Mouse (Mus musculus): ENCODE data around the gene Mga. TPM values are rescaled to one million over a fixed set of nuclear protein-coding genes. Genes with fewer than 3 reads are reported as not detected.

Mga gene
- total RNA-seq, 2 experiments from 2014 or later = 65.6 to 80.5 TPM

- DNase-seq = no peak
Observed at GRCm38 (mm10) chr2:119988952-119989351, 91.9 kb downstream of the Mga start.

GRCm38 (mm10) chr2:119990881-119991280 is 93.9 kb downstream of the Mga start:
- DNase-seq = no peak

GRCm38 (mm10) chr2:119992349-119992748 is 95.3 kb downstream of the Mga start:
- DNase-seq = no peak

- DNase-seq = no peak
Observed at GRCm38 (mm10) chr2:119993515-119993914, 96.5 kb downstream of the Mga start.

GRCm38 (mm10) chr2:119994839-119995238 is 97.8 kb downstream of the Mga start:
- no peak for DNase-seq

GRCm38 (mm10) chr2:119995391-119996281 is 98.6 kb downstream of the Mga start:
- DNase-seq = no peak

GRCm38 (mm10) chr2:119997354-119997753 is 100.3 kb downstream of the Mga start:
- no peak for DNase-seq

- no peak for DNase-seq
Observed at GRCm38 (mm10) chr2:119999731-120000130, 102.7 kb downstream of the Mga start.

GRCm38 (mm10) chr2:120000882-120001584 is 104.0 kb downstream of the Mga start:
- DNase-seq = no peak

GRCm38 (mm10) chr2:120001956-120002355 is 104.9 kb downstream of the Mga start:
- no peak for DNase-seq

- no peak for DNase-seq
Observed at GRCm38 (mm10) chr2:120003970-120004369, 106.9 kb downstream of the Mga start.

GRCm38 (mm10) chr2:120006696-120007095 is 109.7 kb downstream of the Mga start:
- no peak for DNase-seq

GRCm38 (mm10) chr2:120007680-120008210 is 110.7 kb downstream of the Mga start:
- DNase-seq = no peak

GRCm38 (mm10) chr2:120008672-120009071 is 111.6 kb downstream of the Mga start:
- no peak for DNase-seq

GRCm38 (mm10) chr2:120011462-120012200 is 114.6 kb downstream of the Mga start:
- DNase-seq = peak; percentile 36 to 54

GRCm38 (mm10) chr2:120012924-120013323 is 115.9 kb downstream of the Mga start:
- no peak for DNase-seq

GRCm38 (mm10) chr2:120013831-120014486 is 116.9 kb downstream of the Mga start:
- no peak for DNase-seq

- no peak for DNase-seq
Observed at GRCm38 (mm10) chr2:120015882-120016281, 118.9 kb downstream of the Mga start.

- no peak for DNase-seq
Observed at GRCm38 (mm10) chr2:120017599-120017998, 120.6 kb downstream of the Mga start.

Measured in layer of hippocampus, postnatal 36 days (tissue).